Mouse (Mus musculus) hindbrain, embryonic 15.5 days (tissue): ENCODE measurements around the gene Zfp276. TPM values are rescaled to one million over a fixed set of nuclear protein-coding genes. Genes with fewer than 3 reads are reported as not detected.
"Not testable (repeated sequence)": the region's sequence is repeated elsewhere in the genome, so short reads cannot be mapped to it uniquely, and the experiment has no call there.

ENCODE experiments used
- ATAC-seq: fragments of 200-750 bp; cut with Nextera tagmentation; 2 replicates; pipeline ENCODE4 v1.8.0; 2017; ENCODE audit warnings: low read depth, moderate number of reproducible peaks, moderate TSS enrichment; ENCODE audit not compliant: low FRiP score
- H3K27ac ChIP-seq: fragments of 300-500 bp; sonication (generic); replicated peaks from 2 replicates; pipeline ENCODE4 v1.5.1; 2015; ENCODE audit warnings: mild to moderate bottlenecking, inconsistent platforms
- H3K27me3 ChIP-seq: fragments of 300-500 bp; sonication (generic); 2 replicates; pipeline ENCODE4 v1.6.1; 2015; ENCODE audit warnings: control low read depth, inconsistent platforms
- H3K36me3 ChIP-seq: fragments of 300-500 bp; sonication (generic); 2 replicates; pipeline ENCODE4 v1.6.1; 2015; ENCODE audit warnings: control low read depth, inconsistent platforms
- H3K4me1 ChIP-seq: fragments of 300-500 bp; sonication (generic); replicated peaks from 2 replicates; pipeline ENCODE4 v1.6.1; 2015; ENCODE audit warnings: control low read depth, inconsistent platforms
- H3K4me2 ChIP-seq: fragments of 300-500 bp; sonication (generic); 2 replicates; pipeline ENCODE4 v1.6.1; 2015; ENCODE audit warnings: moderate library complexity, mild to moderate bottlenecking, inconsistent platforms
- H3K4me3 ChIP-seq: fragments of 300-500 bp; sonication (generic); 2 replicates; pipeline ENCODE4 v1.5.1; 2015; ENCODE audit warnings: mild to moderate bottlenecking, inconsistent platforms
- H3K9ac ChIP-seq: fragments of 300-500 bp; sonication (generic); 2 replicates; pipeline ENCODE4 v1.6.1; 2015; ENCODE audit warnings: inconsistent platforms
- H3K9me3 ChIP-seq: fragments of 300-500 bp; sonication (generic); 2 replicates; pipeline ENCODE4 v1.6.1; 2016; ENCODE audit warnings: control low read depth, inconsistent platforms
- WGBS: fragments of 180-500 bp; shearing (Covaris S2); methylation state at CpG from one replicate; pipeline ENCODE4 v1.1.7; 2015; 5-methylcytosine and 5-hydroxymethylcytosine counted together
- polyA plus RNA-seq: library from polyadenylated mRNA; unstranded; fragments of >200 nt; fragmentation: Nextera tagmentation; extraction: Ambion mirVana; gene quantifications from 2 replicates; pipeline ENCODE4 v1.2.1, GENCODE M21; 2015

Gene Zfp276
- polyA plus RNA-seq, 1 experiment from 2014 or later: 25.2 TPM

GRCm38 (mm10) chr8:123278445-123278844, 24.4 kb downstream of the Zfp276 start:
- ATAC-seq: no peak
- H3K27me3 ChIP-seq: no peaks in the 10 kb centered on the region
- H3K36me3 ChIP-seq: no peaks in the 10 kb centered on the region
- no peak overlapping the region for H3K9ac ChIP-seq
- no peak overlapping the region for H3K4me2 ChIP-seq
- no peak overlapping the region for H3K4me3 ChIP-seq
- H3K9me3 ChIP-seq: no peaks in the 10 kb centered on the region
- 78% methylated on average over 7 of the region's 7 CpGs for WGBS
- H3K27ac ChIP-seq: no peak overlapping the region
- no peaks in the 10 kb centered on the region for H3K4me1 ChIP-seq

- WGBS: 91% methylated on average over 4 of the region's 4 CpGs
- no peaks in the 10 kb centered on the region for H3K9me3 ChIP-seq
- H3K4me3 ChIP-seq: no peak overlapping the region
- no peak for ATAC-seq
- H3K27me3 ChIP-seq: no peaks in the 10 kb centered on the region
- no peak overlapping the region for H3K9ac ChIP-seq
- H3K36me3 ChIP-seq: no peaks in the 10 kb centered on the region
- no peaks in the 10 kb centered on the region for H3K4me1 ChIP-seq
- no peak overlapping the region for H3K27ac ChIP-seq
- no peak overlapping the region for H3K4me2 ChIP-seq
These were observed 25.8 kb downstream of the Zfp276 start for GRCm38 (mm10) chr8:123279828-123280227.

- Histone ChIP-seq H3K4me3 (no peak overlapping the region), H3K4me2 (no peak overlapping the region), H3K36me3 (no peaks in the 10 kb centered on the region), H3K9me3 (no peaks in the 10 kb centered on the region), H3K27me3 (no peaks in the 10 kb centered on the region), H3K4me1 (no peaks in the 10 kb centered on the region), H3K27ac (no peak overlapping the region), H3K9ac (no peak overlapping the region)
- 88% methylated on average over 13 of the region's 13 CpGs for WGBS
- ATAC-seq: no peak
These were observed 26.5 kb downstream of the Zfp276 start for GRCm38 (mm10) chr8:123280302-123281094.

DNA sequence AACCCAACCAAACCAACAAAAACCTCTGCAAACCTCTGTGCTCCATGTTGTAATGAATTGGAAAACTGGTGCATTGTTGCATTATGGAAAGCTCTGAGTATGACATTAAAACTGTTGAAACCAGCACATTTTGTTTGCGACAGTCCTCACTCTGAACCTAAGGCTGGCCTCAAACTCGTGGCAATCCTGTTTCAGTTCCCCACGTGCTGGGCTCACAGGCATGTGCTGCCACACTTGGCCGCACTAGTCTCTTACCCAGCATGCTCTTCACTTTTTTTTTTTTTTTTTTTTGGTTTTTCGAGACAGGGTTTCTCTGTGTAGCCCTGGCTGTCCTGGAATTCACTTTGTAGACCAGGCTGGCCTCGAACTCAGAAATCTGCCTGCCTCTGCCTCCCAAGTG, 29.0 kb downstream of the Zfp276 start:
- H3K4me1 ChIP-seq, ATAC-seq, H3K36me3 ChIP-seq, H3K4me2 ChIP-seq, H3K4me3 ChIP-seq, H3K9me3 ChIP-seq, H3K9ac ChIP-seq, H3K27me3 ChIP-seq, H3K27ac ChIP-seq: not testable (repeated sequence)
- 90% methylated on average over 6 of the region's 6 CpGs for WGBS

- Histone ChIP-seq H3K9me3 (no peaks in the 10 kb centered on the region), H3K4me1 (no peaks in the 10 kb centered on the region), H3K4me2 (no peak overlapping the region), H3K36me3 (no peaks in the 10 kb centered on the region), H3K27me3 (no peaks in the 10 kb centered on the region), H3K9ac (no peak overlapping the region), H3K27ac (no peak overlapping the region), H3K4me3 (no peak overlapping the region)
- WGBS: 92% methylated on average over 7 of the region's 7 CpGs
- no peak for ATAC-seq
These were observed 30.0 kb downstream of the Zfp276 start for GRCm38 (mm10) chr8:123283991-123284390.

GRCm38 (mm10) chr8:123284493-123284892, 30.5 kb downstream of the Zfp276 start:
- Histone ChIP-seq H3K9ac (no peak overlapping the region), H3K4me2 (no peak overlapping the region), H3K27ac (no peak overlapping the region), H3K4me3 (no peak overlapping the region), H3K36me3 (no peaks in the 10 kb centered on the region), H3K4me1 (no peaks in the 10 kb centered on the region), H3K9me3 (no peaks in the 10 kb centered on the region), H3K27me3 (no peaks in the 10 kb centered on the region)
- no peak for ATAC-seq
- 93% methylated on average over 5 of the region's 5 CpGs for WGBS

DNA sequence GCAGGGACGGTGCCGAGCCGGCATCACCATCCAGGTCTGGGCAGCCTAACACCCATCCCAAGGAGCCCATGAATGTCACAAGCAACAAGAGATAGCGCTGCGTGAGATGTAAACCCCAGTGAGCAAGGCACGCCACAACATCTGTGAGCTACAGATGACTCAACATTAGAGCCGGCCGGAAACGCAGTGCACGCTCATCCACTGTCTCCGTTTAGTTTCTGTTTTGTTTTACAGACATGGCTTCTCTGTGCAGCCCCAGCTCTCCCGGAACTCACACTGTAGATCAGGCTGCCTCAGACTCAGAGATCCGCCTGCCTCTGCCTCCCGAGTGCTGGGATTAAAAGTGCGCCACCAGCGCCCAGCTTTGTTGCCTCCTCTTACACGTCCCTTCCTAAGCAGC, 33.4 kb downstream of the Zfp276 start:
- WGBS: 94% methylated on average over 17 of the region's 17 CpGs
- no peaks in the 10 kb centered on the region for H3K36me3 ChIP-seq
- H3K9me3 ChIP-seq: no peaks in the 10 kb centered on the region
- H3K27me3 ChIP-seq: no peaks in the 10 kb centered on the region
- no peak for ATAC-seq
- no peaks in the 10 kb centered on the region for H3K4me1 ChIP-seq
- no peak overlapping the region for H3K27ac ChIP-seq
- no peak overlapping the region for H3K4me2 ChIP-seq
- H3K4me3 ChIP-seq: no peak overlapping the region
- no peak overlapping the region for H3K9ac ChIP-seq

DNA sequence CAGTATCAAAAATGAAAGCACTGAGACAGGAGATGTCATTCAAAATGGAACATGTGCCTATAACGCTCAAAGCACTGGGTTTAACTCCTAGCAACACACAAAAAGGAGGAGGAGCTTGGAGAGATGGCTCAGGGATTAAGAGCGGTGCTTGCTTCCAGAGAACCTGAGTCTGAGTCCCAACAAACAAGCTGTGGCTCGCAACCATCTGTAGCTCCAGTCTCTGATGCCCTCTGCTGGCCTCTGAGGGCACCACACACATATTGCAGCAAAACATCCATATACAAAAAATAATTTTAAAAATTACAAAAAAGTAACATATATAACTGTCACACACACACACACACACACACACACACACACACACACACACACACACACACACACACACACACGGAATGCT, 36.2 kb downstream of the Zfp276 start:
- H3K4me2 ChIP-seq: no peak overlapping the region
- no peak overlapping the region for H3K4me3 ChIP-seq
- H3K9ac ChIP-seq: no peak overlapping the region
- H3K27ac ChIP-seq: no peak overlapping the region
- no peaks in the 10 kb centered on the region for H3K36me3 ChIP-seq
- no peaks in the 10 kb centered on the region for H3K9me3 ChIP-seq
- no peak for ATAC-seq
- 81% methylated on average over 4 of the region's 4 CpGs for WGBS
- H3K4me1 ChIP-seq: no peaks in the 10 kb centered on the region
- no peaks in the 10 kb centered on the region for H3K27me3 ChIP-seq

- H3K36me3 ChIP-seq: no peaks in the 10 kb centered on the region
- ATAC-seq: no peak
- no peak overlapping the region for H3K4me3 ChIP-seq
- H3K4me2 ChIP-seq: no peak overlapping the region
- no peak overlapping the region for H3K9ac ChIP-seq
- no peak overlapping the region for H3K27ac ChIP-seq
- no peaks in the 10 kb centered on the region for H3K4me1 ChIP-seq
- H3K27me3 ChIP-seq: no peaks in the 10 kb centered on the region
- no peaks in the 10 kb centered on the region for H3K9me3 ChIP-seq
- WGBS: 90% methylated on average over 8 of the region's 8 CpGs
These were observed 36.7 kb downstream of the Zfp276 start for GRCm38 (mm10) chr8:123290679-123291078.

GRCm38 (mm10) chr8:123291716-123292115, 37.7 kb downstream of the Zfp276 start:
- Histone ChIP-seq H3K4me1 (no peaks in the 10 kb centered on the region), H3K9ac (no peak overlapping the region), H3K9me3 (no peaks in the 10 kb centered on the region), H3K27ac (no peak overlapping the region), H3K36me3 (no peaks in the 10 kb centered on the region), H3K4me3 (no peak overlapping the region), H3K27me3 (no peaks in the 10 kb centered on the region), H3K4me2 (no peak overlapping the region)
- 93% methylated on average over 8 of the region's 8 CpGs for WGBS
- no peak for ATAC-seq

DNA sequence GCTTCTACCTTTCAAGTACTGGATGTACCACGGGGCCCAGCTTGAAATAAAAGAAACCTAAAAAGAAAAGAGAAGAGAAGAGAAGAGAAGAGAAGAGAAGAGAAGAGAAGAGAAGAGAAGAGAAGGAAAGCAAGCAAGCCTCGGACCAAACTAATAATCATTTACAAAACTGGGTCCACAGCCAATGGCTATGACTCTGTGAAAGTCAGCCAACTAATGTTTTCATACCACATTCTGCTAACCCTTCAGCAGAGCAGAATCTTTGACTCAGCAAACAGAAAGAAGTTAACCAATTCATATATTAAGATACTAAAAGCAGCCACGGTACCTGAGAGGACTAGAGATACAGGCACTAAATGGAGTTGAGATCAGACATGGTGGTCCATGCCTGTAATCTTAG, 38.3 kb downstream of the Zfp276 start:
- H3K4me1 ChIP-seq: no peaks in the 10 kb centered on the region
- no peak overlapping the region for H3K4me3 ChIP-seq
- H3K36me3 ChIP-seq: no peaks in the 10 kb centered on the region
- ATAC-seq: no peak
- WGBS: 98% methylated on average over 3 of the region's 3 CpGs
- no peak overlapping the region for H3K4me2 ChIP-seq
- H3K9me3 ChIP-seq: no peaks in the 10 kb centered on the region
- H3K9ac ChIP-seq: no peak overlapping the region
- no peaks in the 10 kb centered on the region for H3K27me3 ChIP-seq
- no peak overlapping the region for H3K27ac ChIP-seq

DNA sequence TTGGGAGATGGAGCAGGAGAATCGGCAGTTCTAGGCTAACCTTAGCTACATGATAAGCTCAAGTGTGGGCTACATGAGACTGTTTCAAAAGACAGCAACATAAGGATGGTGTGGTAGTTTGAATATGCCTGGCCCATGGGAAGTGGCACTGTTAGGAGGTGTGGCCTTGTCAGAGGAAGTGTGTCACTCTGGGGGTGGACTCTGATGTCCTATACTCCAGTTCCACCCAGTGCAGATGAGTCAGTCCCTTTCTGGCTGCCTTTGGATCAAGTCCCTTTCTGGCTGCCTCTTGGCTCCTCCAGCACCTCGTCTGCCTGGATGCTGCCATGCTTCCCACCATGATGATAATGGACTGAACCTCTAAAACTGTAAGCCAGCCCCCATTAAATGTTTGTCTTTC, 38.8 kb downstream of the Zfp276 start:
- H3K4me2 ChIP-seq: no peak overlapping the region
- H3K4me3 ChIP-seq: no peak overlapping the region
- no peak for ATAC-seq
- H3K27me3 ChIP-seq: no peaks in the 10 kb centered on the region
- H3K9ac ChIP-seq: no peak overlapping the region
- H3K36me3 ChIP-seq: no peaks in the 10 kb centered on the region
- 86% methylated on average over 2 of the region's 2 CpGs for WGBS
- H3K27ac ChIP-seq: no peak overlapping the region
- no peaks in the 10 kb centered on the region for H3K4me1 ChIP-seq
- H3K9me3 ChIP-seq: no peaks in the 10 kb centered on the region

- Histone ChIP-seq H3K4me1 (no peaks in the 10 kb centered on the region), H3K9me3 (no peaks in the 10 kb centered on the region), H3K9ac (no peak overlapping the region), H3K4me2 (no peak overlapping the region), H3K27me3 (no peaks in the 10 kb centered on the region), H3K4me3 (no peak overlapping the region), H3K36me3 (no peaks in the 10 kb centered on the region), H3K27ac (no peak overlapping the region)
- no peak for ATAC-seq
- WGBS: 94% methylated on average over 11 of the region's 11 CpGs
These were observed 44.3 kb downstream of the Zfp276 start for GRCm38 (mm10) chr8:123298301-123298700.
